Mouse (Mus musculus) T-helper 1 cell (primary cell): Measurements from ENCODE around the gene Zfp276.
"Not testable (repeated sequence)": the region's sequence is repeated elsewhere in the genome, so short reads cannot be mapped to it uniquely, and the experiment has no call there.

ENCODE experiments used
- in situ Hi-C: fragments of 300-600 bp; cut with MboI, MseI; formaldehyde crosslinking; loops from one replicate; pipeline ENCODE4 v1.15.1; 2025; ENCODE audit warnings: high pct_unique_total_duplicates

The Zfp276 gene

DNA sequence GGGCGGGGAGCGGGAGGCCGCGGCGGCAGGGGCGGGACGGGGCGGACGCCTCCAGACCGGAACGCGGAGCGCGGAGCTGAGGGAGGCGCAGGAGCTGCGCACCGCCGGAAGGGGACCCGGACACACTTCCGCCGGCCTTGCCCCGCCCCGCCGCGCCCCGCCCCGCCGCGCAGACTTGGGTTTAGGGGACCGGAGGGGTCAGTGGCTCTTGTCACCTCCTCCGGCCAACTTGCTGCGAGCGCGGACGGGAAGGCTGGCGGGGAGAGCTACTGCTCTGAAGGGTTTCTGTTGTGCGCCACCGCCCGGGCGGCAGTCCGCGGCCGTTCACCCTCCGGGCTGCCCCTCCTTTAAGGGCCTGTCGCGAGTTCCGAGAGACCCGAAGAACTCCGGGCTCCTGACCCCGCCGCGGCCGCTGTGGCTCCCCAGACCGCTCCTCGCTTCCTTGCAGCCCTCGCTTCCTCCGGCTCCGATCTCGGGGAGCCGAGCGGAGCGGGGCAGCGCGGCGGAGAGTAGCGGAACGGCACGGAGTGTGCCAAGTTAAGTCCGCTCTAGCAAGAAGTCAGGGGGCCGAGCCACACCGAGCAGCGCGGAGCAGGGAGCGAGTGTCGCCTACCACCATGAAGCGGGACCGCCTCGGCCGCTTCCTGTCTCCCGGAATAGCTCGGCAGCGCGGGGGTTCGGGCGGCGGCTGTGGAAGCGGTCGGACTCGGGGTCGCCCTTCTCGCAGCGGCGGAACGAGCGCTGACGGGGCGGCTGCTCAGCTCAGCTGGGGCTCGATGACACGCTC, at the start of gene Zfp276, which contains the start of gene Vps9d1:
TSS of gene Zfp276 (plus strand) at position 97 of the 787 bp plus-strand sequence.
TSS of gene Vps9d1 (minus strand) at position 250 of the 787 bp plus-strand sequence.
- in situ Hi-C loops = no loop called here

- in situ Hi-C loops = no loop called here
Observed at GRCm38 (mm10) chr8:123211876-123212275, 42.1 kb upstream of the Zfp276 start.

- in situ Hi-C loops = no loop called here
Observed at GRCm38 (mm10) chr8:123212321-123213117, 41.5 kb upstream of the Zfp276 start, which contains the start of the genes Chmp1a and Spata33. Chmp1a (minus strand) TSS chr8:123212763. Spata33 (plus strand) TSS chr8:123212832.

DNA sequence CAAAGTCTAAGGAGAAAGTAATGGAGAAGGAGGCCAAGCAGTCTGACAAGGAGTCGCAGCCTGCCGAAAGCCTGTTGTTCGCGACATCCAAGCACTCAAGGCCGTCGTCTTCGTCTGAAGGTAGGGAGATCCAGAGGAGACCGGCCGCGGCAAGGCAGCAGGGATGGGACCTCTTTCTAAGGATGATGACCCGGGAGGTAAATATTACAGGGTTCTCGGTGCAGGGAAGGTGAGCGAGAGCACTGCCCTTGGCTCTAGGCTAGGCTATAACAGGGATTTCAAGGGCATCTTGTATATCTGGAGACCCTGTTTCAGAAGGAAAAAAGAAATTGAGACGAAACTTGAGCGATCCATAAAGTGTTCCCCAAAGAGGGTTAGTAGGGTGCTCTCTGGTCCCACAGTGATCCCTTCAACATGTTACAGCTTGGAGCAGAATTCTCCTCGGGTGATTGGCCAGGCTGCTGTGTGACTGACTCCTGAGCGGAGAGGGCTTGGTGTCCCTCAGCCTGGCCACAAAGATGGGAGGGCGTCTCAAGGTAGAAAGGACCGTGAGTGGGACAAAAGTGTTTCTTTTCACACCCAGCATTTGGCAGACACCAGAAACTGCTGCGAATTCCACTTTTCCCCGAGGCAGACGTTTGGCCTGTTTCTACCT, 40.8 kb upstream of the Zfp276 start:
- in situ Hi-C loops = no loop called here

- in situ Hi-C loops = no loop called here
Observed at GRCm38 (mm10) chr8:123215430-123215829, 38.6 kb upstream of the Zfp276 start.

- in situ Hi-C loops = no loop called here
Observed at GRCm38 (mm10) chr8:123220917-123221316, 33.1 kb upstream of the Zfp276 start.

GRCm38 (mm10) chr8:123224278-123225266, 29.4 kb upstream of the Zfp276 start, which contains the start of gene Cdk10:
Cdk10 (plus strand) TSS chr8:123224842.
- in situ Hi-C loops = no loop called here

DNA sequence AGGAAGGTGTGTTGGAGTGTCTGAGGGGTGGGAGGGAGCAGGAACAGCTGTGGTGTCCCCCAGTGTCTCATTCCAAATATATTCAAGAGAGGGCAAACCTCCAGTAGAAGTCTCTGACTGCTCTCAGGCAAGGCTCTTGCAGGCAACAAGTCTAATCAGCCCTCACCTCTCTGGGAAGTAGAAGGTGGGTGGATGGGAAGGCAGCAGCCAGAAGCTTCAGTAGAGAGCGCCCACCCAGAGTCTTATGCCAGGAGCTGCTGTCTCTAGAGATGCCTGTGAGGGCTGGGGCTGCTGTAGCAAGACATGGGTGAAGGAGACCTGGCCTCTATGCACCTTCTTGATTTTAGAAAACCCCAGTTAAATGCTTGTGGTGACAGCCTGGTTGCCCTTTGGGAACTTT, 25.6 kb upstream of the Zfp276 start:
- in situ Hi-C loops = no loop called here

DNA sequence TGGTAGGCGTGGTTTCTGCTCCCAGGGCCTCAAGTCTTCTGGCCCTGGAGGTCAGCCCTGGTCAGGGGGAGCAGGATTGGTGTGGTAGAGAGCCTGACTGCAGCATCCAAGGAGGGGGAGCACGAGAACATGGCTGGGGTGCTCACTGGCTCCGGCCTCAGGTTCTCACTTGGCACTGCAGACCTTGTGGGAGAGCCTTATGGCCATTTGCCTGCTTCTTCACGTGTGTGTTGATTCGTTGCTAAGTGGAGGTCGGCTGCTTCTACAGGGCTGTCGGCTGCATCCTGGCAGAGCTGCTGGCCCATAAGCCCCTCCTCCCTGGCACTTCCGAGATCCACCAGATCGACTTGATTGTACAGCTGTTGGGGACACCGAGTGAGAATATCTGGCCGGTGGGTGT, 23.7 kb upstream of the Zfp276 start:
- in situ Hi-C loops = not testable (repeated sequence)

DNA sequence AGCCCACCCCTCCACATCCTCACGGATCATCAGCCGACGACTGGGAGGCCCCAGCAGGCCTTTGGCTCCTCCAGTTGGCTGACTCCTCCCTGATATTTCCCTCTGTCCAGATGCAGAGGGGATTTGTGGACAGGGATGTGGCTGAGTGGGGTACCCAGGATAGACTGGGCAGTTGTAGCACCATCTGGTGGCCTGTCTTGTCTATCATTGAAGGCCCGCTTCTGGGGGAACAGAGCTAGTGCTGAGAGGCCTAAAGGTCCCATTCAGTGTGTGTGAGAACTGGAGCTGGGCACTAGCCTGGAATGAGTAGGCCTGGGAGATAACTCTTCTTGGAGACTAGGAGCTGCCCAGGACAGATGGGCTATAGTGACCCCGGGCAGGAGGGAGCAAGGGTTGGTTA, 22.3 kb upstream of the Zfp276 start:
- in situ Hi-C loops = no loop called here

- in situ Hi-C loops = no loop called here
Observed at GRCm38 (mm10) chr8:123232553-123232952, 21.4 kb upstream of the Zfp276 start.

DNA sequence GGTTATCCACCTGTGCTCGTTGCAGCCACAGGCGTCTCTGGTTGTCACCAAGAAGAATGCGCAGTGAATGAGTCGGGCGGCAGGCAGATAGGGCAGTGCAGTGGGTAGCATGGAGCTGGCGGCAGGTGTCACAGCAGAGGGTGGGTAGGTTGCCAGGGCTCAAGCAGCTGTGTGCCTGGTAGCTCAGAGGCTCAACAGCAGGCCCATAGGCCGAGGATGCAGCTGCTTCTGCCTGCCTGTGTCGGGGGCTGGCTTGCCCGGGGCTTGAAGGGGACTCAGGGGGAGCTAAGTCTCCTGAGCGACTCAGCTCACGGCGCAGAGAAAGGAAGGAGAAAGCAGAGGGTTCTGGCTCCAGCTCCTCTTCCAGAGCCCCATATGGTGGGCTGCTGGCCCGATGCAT, 20.7 kb upstream of the Zfp276 start:
- in situ Hi-C loops = no loop called here

DNA sequence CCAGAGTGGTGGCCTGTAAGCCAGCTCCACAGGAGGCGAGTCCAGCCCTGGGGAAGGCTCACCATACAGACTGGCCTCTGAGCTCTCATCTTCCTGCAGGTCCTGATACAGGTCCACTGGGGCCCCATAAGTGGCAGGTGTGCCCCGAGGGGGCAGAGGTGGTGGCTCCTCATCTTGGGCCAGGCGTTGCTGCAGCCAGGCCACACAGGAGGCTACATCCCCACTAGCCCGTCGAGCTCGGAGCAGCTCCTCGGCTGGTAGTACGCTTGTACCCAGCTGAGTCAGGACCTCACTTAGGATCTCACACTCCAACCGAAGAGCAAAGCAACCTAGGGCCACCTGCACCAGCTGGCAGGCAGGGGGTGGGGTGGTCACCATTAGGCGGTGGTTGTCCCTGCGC, 20.2 kb upstream of the Zfp276 start:
- in situ Hi-C loops = no loop called here

GRCm38 (mm10) chr8:123234918-123235519, 19.0 kb upstream of the Zfp276 start:
- in situ Hi-C loops = no loop called here

- in situ Hi-C loops = no loop called here
Observed at GRCm38 (mm10) chr8:123235520-123236497, 18.2 kb upstream of the Zfp276 start, which contains the start of gene Spata2l. Spata2l (minus strand) TSS chr8:123236233.

GRCm38 (mm10) chr8:123239398-123239797, 14.6 kb upstream of the Zfp276 start:
- in situ Hi-C loops = no loop called here

GRCm38 (mm10) chr8:123242107-123242923, 11.7 kb upstream of the Zfp276 start:
- in situ Hi-C loops = no loop called here

GRCm38 (mm10) chr8:123243053-123243452, 10.9 kb upstream of the Zfp276 start:
- in situ Hi-C loops = no loop called here
